ENCODE assay signal across 16 mouse cellular contexts in genomic region chr2:181470285-181470684, GRCm38 (mm10). TPM values are rescaled to one million over a fixed set of nuclear protein-coding genes. Genes with fewer than 3 reads are reported as not detected.
DNase-seq lines count a peak whose midpoint lies in the region; ATAC-seq and TF ChIP-seq lines count a peak whose summit lies in the region.
"Had no signal": no experiment of that assay in that cellular context is flagged by ENCODE, and none has a peak within 500 bp of the region (broad histone marks: within the 10 kb centered on the region; RNA-seq: fewer than 3 reads in every experiment).

No protein-coding gene starts in this region.

- no peak overlapping the region for H3K4me3 ChIP-seq in cortical plate, adult 2 months (ENCODE audit: insufficient read depth, low read length)
- H3K4me3 ChIP-seq in heart, embryonic 12.5 days = no peak overlapping the region
- no peak overlapping the region for H3K4me3 ChIP-seq in lung, postnatal 0 days (ENCODE audit: low read depth, low read length)
- no peak overlapping the region for H3K4me3 ChIP-seq in neural tube, embryonic 15.5 days (replicated peaks)
- H3K4me3 ChIP-seq: embryonic facial prominence, embryonic 15.5 days; hindbrain, embryonic 12.5 days; midbrain, embryonic 10.5 days; stomach, embryonic 15.5 days had no signal

- peak overlapping the region; percentile 6; the same call in 1 of the 2 replicates for H3K27ac ChIP-seq in cortical plate, adult 2 months (ENCODE audit: insufficient read depth, low read length)
- no peak overlapping the region for H3K27ac ChIP-seq in heart, embryonic 12.5 days (ENCODE audit: poor library complexity, severe bottlenecking)
- no peak overlapping the region for H3K27ac ChIP-seq in lung, postnatal 0 days (ENCODE audit: low read length)
- no peak overlapping the region for H3K27ac ChIP-seq in neural tube, embryonic 15.5 days (replicated peaks)
- H3K27ac ChIP-seq: embryonic facial prominence, embryonic 15.5 days; hindbrain, embryonic 12.5 days; liver, embryonic 14.5 days; midbrain, embryonic 10.5 days; stomach, embryonic 15.5 days had no signal

- TF ChIP-seq EP300 in lung, postnatal 0 days (IDR thresholded peaks at IDR 0.05) = peak; percentile 90

- 51% methylated on average over 2 of the region's 2 CpGs for WGBS in heart, embryonic 12.5 days
- 52% methylated on average over 2 of the region's 2 CpGs for WGBS in lung, postnatal 0 days
- 84% methylated on average over 2 of the region's 2 CpGs for WGBS in neural tube, embryonic 15.5 days

- H3K27me3 ChIP-seq in heart, embryonic 12.5 days (replicated peaks) = no peaks in the 10 kb centered on the region
- H3K27me3 ChIP-seq in lung, postnatal 0 days (replicated peaks; ENCODE audit: insufficient read depth, low read length) = no peaks in the 10 kb centered on the region
- no peaks in the 10 kb centered on the region for H3K27me3 ChIP-seq in neural tube, embryonic 15.5 days (replicated peaks)
- H3K27me3 ChIP-seq: embryonic facial prominence, embryonic 15.5 days; hindbrain, embryonic 12.5 days; stomach, embryonic 15.5 days had no signal

- DNase-seq in kidney, adult 18-20 months = peak; percentile 28
- DNase-seq in kidney, adult 8-10 months = no peak
- peak; percentile 24 for DNase-seq in lung, postnatal 0 days (ENCODE audit: low spot score)
- no peak for DNase-seq in thymus, adult 18-20 months
- DNase-seq: gastrocnemius, postnatal 10 days; right cerebral cortex, postnatal 4 days; thymus, postnatal 36 days had no signal

- H3K9me3 ChIP-seq in heart, embryonic 12.5 days (replicated peaks) = no peaks in the 10 kb centered on the region
- H3K9me3 ChIP-seq in lung, postnatal 0 days (ENCODE audit: low read length) = no peaks in the 10 kb centered on the region
- H3K9me3 ChIP-seq in neural tube, embryonic 15.5 days (replicated peaks) = no peaks in the 10 kb centered on the region
- H3K9me3 ChIP-seq: embryonic facial prominence, embryonic 15.5 days; hindbrain, embryonic 12.5 days; midbrain, embryonic 10.5 days; stomach, embryonic 15.5 days had no signal

- no peaks in the 10 kb centered on the region for H3K36me3 ChIP-seq in heart, embryonic 12.5 days
- H3K36me3 ChIP-seq in lung, postnatal 0 days (ENCODE audit: insufficient read depth, low read length) = no peaks in the 10 kb centered on the region
- H3K36me3 ChIP-seq in neural tube, embryonic 15.5 days = no peaks in the 10 kb centered on the region
- H3K36me3 ChIP-seq: embryonic facial prominence, embryonic 15.5 days; hindbrain, embryonic 12.5 days; midbrain, embryonic 10.5 days; stomach, embryonic 15.5 days had no signal

- no peak for TF ChIP-seq POLR2A in cortical plate, adult 2 months (IDR thresholded peaks at IDR 0.05; ENCODE audit: extremely low read depth, insufficient read depth, low read length)

- H3K9ac ChIP-seq in heart, embryonic 12.5 days = no peak overlapping the region
- H3K9ac ChIP-seq in lung, postnatal 0 days (replicated peaks; ENCODE audit: low read depth) = no peak overlapping the region
- no peak overlapping the region for H3K9ac ChIP-seq in neural tube, embryonic 15.5 days (replicated peaks)
- H3K9ac ChIP-seq: embryonic facial prominence, embryonic 15.5 days; hindbrain, embryonic 12.5 days; liver, embryonic 14.5 days; stomach, embryonic 15.5 days had no signal

- H3K4me2 ChIP-seq in heart, embryonic 12.5 days = no peak overlapping the region
- H3K4me2 ChIP-seq in lung, postnatal 0 days (replicated peaks; ENCODE audit: low read depth, low read length) = no peak overlapping the region
- no peak overlapping the region for H3K4me2 ChIP-seq in neural tube, embryonic 15.5 days
- H3K4me2 ChIP-seq: embryonic facial prominence, embryonic 15.5 days; hindbrain, embryonic 12.5 days; stomach, embryonic 15.5 days had no signal

- no peak for TF ChIP-seq CTCF in cortical plate, adult 2 months (IDR thresholded peaks at IDR 0.05; ENCODE audit: extremely low read depth, insufficient read depth, low read length)
- no peak for TF ChIP-seq CTCF in lung, postnatal 0 days (IDR thresholded peaks at IDR 0.05)

- 0 out of 2 replicates have a peak, but pooled peaks cover 1% of the 10 kb centered on the region for H3K4me1 ChIP-seq in cortical plate, adult 2 months (ENCODE audit: control insufficient read depth, insufficient read depth, low read length)
- H3K4me1 ChIP-seq in heart, embryonic 12.5 days (replicated peaks) = peaks cover 31% of the 10 kb centered on the region
- H3K4me1 ChIP-seq in lung, postnatal 0 days (ENCODE audit: insufficient read depth, low read depth, low read length) = no peaks in the 10 kb centered on the region; the same call in 1 of the 2 replicates
- no peaks in the 10 kb centered on the region for H3K4me1 ChIP-seq in neural tube, embryonic 15.5 days
- H3K4me1 ChIP-seq: embryonic facial prominence, embryonic 15.5 days; hindbrain, embryonic 12.5 days; midbrain, embryonic 10.5 days had no signal

- peak; percentile 38; the same call in 1 of the 2 replicates for ATAC-seq in heart, embryonic 12.5 days (ENCODE audit: insufficient number of reproducible peaks, low FRiP score)
- ATAC-seq in lung, postnatal 0 days = peak; percentile 70
- no peak for ATAC-seq in neural tube, embryonic 15.5 days (ENCODE audit: low FRiP score)
- ATAC-seq: forebrain, embryonic 16.5 days had no signal

RNA-seq across cellular contexts. Expression of gene Zbtb46, which starts 11.1 kb away (rescaled TPM):
- 7.5 TPM in 2 replicates for polyA plus RNA-seq in cortical plate, adult 2 months (2012; rRNA removed)
- 13.5 and 15.1 TPM in 2 replicates for polyA plus RNA-seq in heart, embryonic 12.5 days (2016; fragmentation: Nextera tagmentation; extraction: Ambion mirVana)
- polyA plus RNA-seq in lung, postnatal 0 days (2015; fragmentation: Nextera tagmentation; extraction: Ambion mirVana) = 11.2 and 14.8 TPM in 2 replicates
- polyA plus RNA-seq in neural tube, embryonic 15.5 days (2015; fragmentation: Nextera tagmentation; extraction: Ambion mirVana) = 18.5 and 19.7 TPM in 2 replicates

RNA-seq across cellular contexts. Expression of gene Abhd16b, which starts 22.7 kb away (rescaled TPM):
- not detected in 2 replicates for polyA plus RNA-seq in cortical plate, adult 2 months (2012; rRNA removed)
- 0.24 TPM in 1 of 2 replicates, not detected in the other for polyA plus RNA-seq in heart, embryonic 12.5 days (2016; fragmentation: Nextera tagmentation; extraction: Ambion mirVana)
- 0.21 and 0.25 TPM in 2 replicates for polyA plus RNA-seq in lung, postnatal 0 days (2015; fragmentation: Nextera tagmentation; extraction: Ambion mirVana)
- polyA plus RNA-seq in neural tube, embryonic 15.5 days (2015; fragmentation: Nextera tagmentation; extraction: Ambion mirVana) = 0.12 and 0.13 TPM in 2 replicates
- polyA plus RNA-seq: forebrain, embryonic 16.5 days; midbrain, embryonic 10.5 days had no signal

RNA-seq across cellular contexts. Expression of gene Tpd52l2, which starts 26.7 kb away (rescaled TPM):
- 112 and 120 TPM in 2 replicates for polyA plus RNA-seq in cortical plate, adult 2 months (2012; rRNA removed)
- 105 and 109 TPM in 2 replicates for polyA plus RNA-seq in heart, embryonic 12.5 days (2016; fragmentation: Nextera tagmentation; extraction: Ambion mirVana)
- 131 and 135 TPM in 2 replicates for polyA plus RNA-seq in lung, postnatal 0 days (2015; fragmentation: Nextera tagmentation; extraction: Ambion mirVana)
- 112 and 113 TPM in 2 replicates for polyA plus RNA-seq in neural tube, embryonic 15.5 days (2015; fragmentation: Nextera tagmentation; extraction: Ambion mirVana)

RNA-seq across cellular contexts. Expression of gene Dnajc5, which starts 50.0 kb away (rescaled TPM):
- 167 and 177 TPM in 2 replicates for polyA plus RNA-seq in cortical plate, adult 2 months (2012; rRNA removed)
- polyA plus RNA-seq in heart, embryonic 12.5 days (2016; fragmentation: Nextera tagmentation; extraction: Ambion mirVana) = 89.5 and 91.9 TPM in 2 replicates
- 57.2 and 59.5 TPM in 2 replicates for polyA plus RNA-seq in lung, postnatal 0 days (2015; fragmentation: Nextera tagmentation; extraction: Ambion mirVana)
- 242 and 263 TPM in 2 replicates for polyA plus RNA-seq in neural tube, embryonic 15.5 days (2015; fragmentation: Nextera tagmentation; extraction: Ambion mirVana)

Comparison
In these comparisons a context has a peak if more than half of its experiments do, and no peak if none do; other contexts are left out.
1. DNase-seq: peak in kidney, adult 18-20 months (single experiment) and lung, postnatal 0 days (single experiment); none in kidney, adult 8-10 months (0 of 2) and thymus, adult 18-20 months (0 of 2).